ENCODE assay signal across 12 mouse cellular contexts in genomic region chr2:18860686-18861085, GRCm38 (mm10).
A peak's percentile ranks its signal among the peaks of the same experiment; 100 is the strongest.
DNase-seq lines count a peak whose midpoint lies in the region; ATAC-seq lines count a peak whose summit lies in the region.
"Had no signal": no experiment of that assay in that cellular context is flagged by ENCODE, and none has a peak within 500 bp of the region (broad histone marks: within the 10 kb centered on the region; RNA-seq: fewer than 3 reads in every experiment).

No protein-coding gene starts in this region.

- no peaks in the 10 kb centered on the region for H3K9me3 ChIP-seq in hindbrain, embryonic 14.5 days (ENCODE audit: control insufficient read depth, low read length)
- H3K9me3 ChIP-seq: embryonic facial prominence, embryonic 13.5 days; limb, embryonic 12.5 days; neural tube, embryonic 15.5 days had no signal

- no peak overlapping the region for H3K4me2 ChIP-seq in hindbrain, embryonic 14.5 days (replicated peaks)
- H3K4me2 ChIP-seq: embryonic facial prominence, embryonic 13.5 days; limb, embryonic 12.5 days; neural tube, embryonic 15.5 days had no signal

- no peak overlapping the region for H3K27ac ChIP-seq in hindbrain, embryonic 14.5 days
- H3K27ac ChIP-seq: embryonic facial prominence, embryonic 13.5 days; limb, embryonic 12.5 days; neural tube, embryonic 15.5 days had no signal

- no peak; the same call in 1 of the 2 replicates for ATAC-seq in hindbrain, embryonic 14.5 days (ENCODE audit: low FRiP score)

- peak overlapping the region; percentile 11; the same call in 1 of the 2 replicates for H3K9ac ChIP-seq in hindbrain, embryonic 14.5 days
- H3K9ac ChIP-seq: embryonic facial prominence, embryonic 13.5 days; limb, embryonic 12.5 days; neural tube, embryonic 15.5 days had no signal

- no peaks in the 10 kb centered on the region for H3K36me3 ChIP-seq in hindbrain, embryonic 14.5 days (replicated peaks; ENCODE audit: control insufficient read depth, insufficient read depth)
- H3K36me3 ChIP-seq: neural tube, embryonic 15.5 days had no signal

- DNase-seq in left cerebral cortex, postnatal 4 days, result peak; percentile 77
- DNase-seq in left cerebral cortex, postnatal 36 days (ENCODE audit: low spot score in 2 of 2), result no peak
- peak; percentile 52 to 56 for DNase-seq in cerebellum, adult 18-20 months
- peak; percentile 67 for DNase-seq in embryo, embryonic 11 days
- peak; percentile 49 for DNase-seq in hindbrain, embryonic 14.5 days (ENCODE audit: low spot score)
- DNase-seq in urinary bladder, adult 18-20 months (ENCODE audit: low spot score in 2 of 2), result no peak
- no peak for DNase-seq in left cerebral cortex, postnatal 14 days (ENCODE audit: low spot score in 2 of 2)
- DNase-seq: adrenal gland, postnatal 14 days; gastrocnemius, postnatal 25 days had no signal

- intact Hi-C loops in left cerebral cortex, postnatal 4 days (cut with DNase I), result loop anchor here (10.0 kb wide), 2 partner anchors 414 to 484 kb away; no protein-coding TSS in a partner anchor
- intact Hi-C loops in left cerebral cortex, postnatal 36 days (cut with DNase I), result no loop called here
- intact Hi-C loops in left cerebral cortex, postnatal 14 days (cut with DNase I), result no loop called here

- H3K4me1 ChIP-seq in hindbrain, embryonic 14.5 days (replicated peaks; ENCODE audit: control insufficient read depth, insufficient read depth, low read length), result peaks cover 17% of the 10 kb centered on the region

- 15% methylated on average over 9 of the region's 9 CpGs for WGBS in hindbrain, embryonic 14.5 days

- H3K4me3 ChIP-seq in hindbrain, embryonic 14.5 days (replicated peaks; ENCODE audit: low read length), result no peak overlapping the region
- H3K4me3 ChIP-seq: embryonic facial prominence, embryonic 13.5 days; limb, embryonic 12.5 days; neural tube, embryonic 15.5 days had no signal

- no peaks in the 10 kb centered on the region for H3K27me3 ChIP-seq in hindbrain, embryonic 14.5 days (ENCODE audit: control insufficient read depth, insufficient read depth, low read length)
- H3K27me3 ChIP-seq: neural tube, embryonic 15.5 days had no signal

Comparison
In these comparisons a context has a peak if more than half of its experiments do, and no peak if none do; other contexts are left out.
1. DNase-seq: peak in left cerebral cortex, postnatal 4 days (single experiment), cerebellum, adult 18-20 months (2 of 2), embryo, embryonic 11 days (single experiment) and hindbrain, embryonic 14.5 days (single experiment); none in left cerebral cortex, postnatal 36 days (0 of 2), urinary bladder, adult 18-20 months (0 of 2) and left cerebral cortex, postnatal 14 days (0 of 2).